8 mouse cellular contexts compared by ENCODE assay signal in genomic region chr8:72303633-72304032, GRCm38 (mm10). TPM values are rescaled to one million over a fixed set of nuclear protein-coding genes. Genes with fewer than 3 reads are reported as not detected.
DNase-seq lines count a peak whose midpoint lies in the region; ATAC-seq and TF ChIP-seq lines count a peak whose summit lies in the region.
"Had no signal": no experiment of that assay in that cellular context is flagged by ENCODE, and none has a peak within 500 bp of the region (broad histone marks: within the 10 kb centered on the region; RNA-seq: fewer than 3 reads in every experiment).

No protein-coding gene starts in this region.

- no peak overlapping the region for H3K9ac ChIP-seq in midbrain, embryonic 16.5 days (ENCODE audit: low read depth, low read length)
- H3K9ac ChIP-seq: embryonic facial prominence, embryonic 12.5 days had no signal

- H3K27me3 ChIP-seq in cerebellum, adult 2 months (ENCODE audit: control insufficient read depth, insufficient read depth, low read length), result no peaks in the 10 kb centered on the region
- H3K27me3 ChIP-seq in midbrain, embryonic 16.5 days (ENCODE audit: control insufficient read depth, insufficient read depth, low read depth, low read length), result no peaks in the 10 kb centered on the region
- H3K27me3 ChIP-seq: embryonic facial prominence, embryonic 12.5 days had no signal

- ATAC-seq in megakaryocyte progenitor cell, adult 5-6 weeks (replicated peaks; ENCODE audit: poor library complexity), result peak; percentile 92
- ATAC-seq in midbrain, embryonic 16.5 days, result no peak

- H3K4me3 ChIP-seq in gastrocnemius, adult 2 months, result peak overlapping the region; percentile 54
- H3K4me3 ChIP-seq in cerebellum, adult 2 months (replicated peaks; ENCODE audit: insufficient read depth, low read depth, low read length), result no peak overlapping the region
- no peak overlapping the region for H3K4me3 ChIP-seq in midbrain, embryonic 16.5 days (ENCODE audit: low read depth, low read length)
- H3K4me3 ChIP-seq: embryonic facial prominence, embryonic 12.5 days had no signal

- H3K27ac ChIP-seq in gastrocnemius, adult 2 months, result peak overlapping the region; percentile 87
- H3K27ac ChIP-seq in cerebellum, adult 2 months (ENCODE audit: insufficient read depth, low read length), result no peak overlapping the region
- no peak overlapping the region for H3K27ac ChIP-seq in midbrain, embryonic 16.5 days (ENCODE audit: low read length)
- H3K27ac ChIP-seq: embryonic facial prominence, embryonic 12.5 days had no signal

- 63% methylated on average over 8 of the region's 8 CpGs for WGBS in cerebellum, adult 2 months
- WGBS in midbrain, embryonic 16.5 days, result 72% methylated on average over 8 of the region's 8 CpGs

- TF ChIP-seq POLR2A in cerebellum, adult 2 months (IDR thresholded peaks at IDR 0.05; ENCODE audit: borderline replicate concordance, insufficient read depth, low read length), result no peak

- no peaks in the 10 kb centered on the region for H3K9me3 ChIP-seq in midbrain, embryonic 16.5 days (replicated peaks; ENCODE audit: control insufficient read depth, low read length, poor library complexity, severe bottlenecking)
- H3K9me3 ChIP-seq: embryonic facial prominence, embryonic 12.5 days had no signal

- no peaks in the 10 kb centered on the region for H3K36me3 ChIP-seq in midbrain, embryonic 16.5 days (ENCODE audit: control insufficient read depth, insufficient read depth, low read length)
- H3K36me3 ChIP-seq: embryonic facial prominence, embryonic 12.5 days had no signal

- H3K4me1 ChIP-seq in cerebellum, adult 2 months (ENCODE audit: control insufficient read depth, insufficient read depth, low read length), result no peaks in the 10 kb centered on the region
- H3K4me1 ChIP-seq in midbrain, embryonic 16.5 days (ENCODE audit: control insufficient read depth, insufficient read depth, low read length), result no peaks in the 10 kb centered on the region
- H3K4me1 ChIP-seq: embryonic facial prominence, embryonic 12.5 days had no signal

- no peak overlapping the region for H3K4me2 ChIP-seq in midbrain, embryonic 16.5 days (ENCODE audit: low read length)
- H3K4me2 ChIP-seq: embryonic facial prominence, embryonic 12.5 days had no signal

- DNase-seq in 3T3-L1 (ENCODE audit: low read depth, low spot score), result peak; percentile 97
- peak; percentile 74 for DNase-seq in CD4-positive helper T cell, adult 2 months (ENCODE audit: low read depth, low spot score)
- peak; percentile 86 for DNase-seq in gastrocnemius, adult 2 months
- DNase-seq in kidney, postnatal 10 days, result peak; percentile 68
- no peak for DNase-seq in cerebellum, adult 2 months

- no peak for TF ChIP-seq CTCF in gastrocnemius, adult 2 months (IDR thresholded peaks at IDR 0.05)
- TF ChIP-seq CTCF in cerebellum, adult 2 months (IDR thresholded peaks at IDR 0.05; ENCODE audit: borderline replicate concordance, insufficient read depth, low read depth, low read length), result no peak

- intact Hi-C loops in gastrocnemius, adult 2 months (cut with DNase I), result no loop called here

RNA-seq across cellular contexts. Expression of gene Gm10282, which starts 1.4 kb away (rescaled TPM):
- total RNA-seq in gastrocnemius, adult 2 months (2021), result 1 to 10 TPM; 2.8 to 4.8 TPM
- 58.7 and 76.6 TPM in 2 replicates for total RNA-seq in megakaryocyte progenitor cell, adult 5-6 weeks (2015)
- total RNA-seq in megakaryocyte progenitor cell, adult 5-6 weeks (2017), result 68.3 and 86.8 TPM in 2 replicates
- polyA plus RNA-seq in cerebellum, adult 2 months (2012; rRNA removed), result 3.9 TPM in 2 replicates
- polyA plus RNA-seq in midbrain, embryonic 16.5 days (2015; fragmentation: Nextera tagmentation; extraction: Ambion mirVana), result 9.7 and 11.3 TPM in 2 replicates

RNA-seq across cellular contexts. Expression of gene Klf2, which starts 15.2 kb away (rescaled TPM):
- total RNA-seq in gastrocnemius, adult 2 months (2021), result 10 to 100 TPM in 1 of 2 experiments, 1 to 10 TPM in 1; 9.1 to 38.9 TPM
- 10.8 and 21.8 TPM in 2 replicates for total RNA-seq in megakaryocyte progenitor cell, adult 5-6 weeks (2015)
- total RNA-seq in megakaryocyte progenitor cell, adult 5-6 weeks (2017), result 2.0 and 6.6 TPM in 2 replicates
- polyA plus RNA-seq in cerebellum, adult 2 months (2012; rRNA removed), result 6.3 and 7.1 TPM in 2 replicates
- polyA plus RNA-seq in midbrain, embryonic 16.5 days (2015; fragmentation: Nextera tagmentation; extraction: Ambion mirVana), result 3.6 and 4.0 TPM in 2 replicates

Comparison
In these comparisons a context has a peak if more than half of its experiments do, and no peak if none do; other contexts are left out.
1. DNase-seq: peak in 3T3-L1 (single experiment), CD4-positive helper T cell, adult 2 months (single experiment), gastrocnemius, adult 2 months (single experiment) and kidney, postnatal 10 days (single experiment); none in cerebellum, adult 2 months (0 of 2).
2. RNA of gene Gm10282, which starts 1.4 kb away (total RNA-seq): 58.7 to 86.8 TPM in megakaryocyte progenitor cell, adult 5-6 weeks; 2.8 to 4.8 TPM in gastrocnemius, adult 2 months; every median in the first group is over 10 times any median in the second.